Mouse (Mus musculus): ENCODE measurements at regions not wholly inside any gene's neighbourhood (a gene's known extent, or its start where the extent isn't known, plus 50 kb on each side); places are given as distances from the start of the nearest gene placed in this dataset.

DNA sequence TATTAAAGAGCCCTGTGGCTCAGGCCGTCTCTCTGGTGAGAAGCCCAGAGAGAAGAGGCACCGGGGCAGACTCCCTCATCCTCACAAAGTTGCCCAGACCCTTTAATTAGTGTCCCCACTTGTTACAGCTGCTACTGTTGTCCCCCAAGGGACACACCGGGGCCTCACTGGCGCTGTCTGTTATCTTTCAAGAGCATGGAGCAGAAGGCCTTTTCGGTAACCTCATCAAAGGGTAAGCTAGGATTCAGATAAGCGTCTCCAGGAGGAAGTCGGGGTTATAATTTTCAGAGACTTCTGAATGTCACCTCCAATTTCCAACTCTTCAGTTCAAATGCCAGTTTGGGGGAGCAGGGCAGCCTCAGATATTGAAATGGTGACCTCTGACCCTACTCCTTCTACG lies 135.3 kb downstream of the Gm4791 start:
- H3K9ac ChIP-seq = no peak overlapping the region
- no peak overlapping the region for H3K27ac ChIP-seq
- H3K27me3 ChIP-seq = no peaks in the 10 kb centered on the region
- H3K36me3 ChIP-seq = no peaks in the 10 kb centered on the region
- no peak overlapping the region for H3K4me2 ChIP-seq
- WGBS = 56% methylated on average over 8 of the region's 8 CpGs
- H3K9me3 ChIP-seq = no peaks in the 10 kb centered on the region
- 0 out of 2 replicates have a peak, but pooled peaks cover 2% of the 10 kb centered on the region for H3K4me1 ChIP-seq
- no peak overlapping the region for H3K4me3 ChIP-seq
- no peak for ATAC-seq (ENCODE audit: insufficient number of reproducible peaks, insufficient read depth, low FRiP score, low TSS enrichment, low read depth)

DNA sequence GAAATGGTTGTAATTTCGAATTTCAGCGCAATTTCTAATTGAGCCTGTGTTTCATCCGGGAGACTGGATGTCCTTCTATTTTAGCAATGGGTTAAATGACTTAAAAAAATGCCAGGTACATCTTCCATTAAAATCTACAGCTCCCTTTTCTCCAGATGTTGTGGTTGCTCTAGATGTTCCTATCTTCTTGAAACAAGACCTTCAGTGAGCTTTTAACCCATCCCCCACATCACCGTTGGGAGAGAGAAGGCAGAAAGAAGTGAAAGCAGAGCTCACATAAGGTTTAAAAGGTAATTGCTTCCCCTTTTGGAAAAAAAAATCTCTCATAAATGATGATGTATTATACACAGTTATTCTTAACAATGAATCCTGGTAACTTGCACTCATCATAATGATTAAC lies 135.9 kb downstream of the Gm4791 start:
- Histone ChIP-seq H3K9me3 (no peaks in the 10 kb centered on the region), H3K4me2 (no peak overlapping the region), H3K9ac (no peak overlapping the region), H3K36me3 (no peaks in the 10 kb centered on the region), H3K4me3 (no peak overlapping the region), H3K27me3 (no peaks in the 10 kb centered on the region), H3K27ac (no peak overlapping the region), H3K4me1 (0 out of 2 replicates have a peak, but pooled peaks cover 2% of the 10 kb centered on the region)
- ATAC-seq (ENCODE audit: insufficient number of reproducible peaks, insufficient read depth, low FRiP score, low TSS enrichment, low read depth) = no peak
- 54% methylated on average over 4 of the region's 4 CpGs for WGBS

DNA sequence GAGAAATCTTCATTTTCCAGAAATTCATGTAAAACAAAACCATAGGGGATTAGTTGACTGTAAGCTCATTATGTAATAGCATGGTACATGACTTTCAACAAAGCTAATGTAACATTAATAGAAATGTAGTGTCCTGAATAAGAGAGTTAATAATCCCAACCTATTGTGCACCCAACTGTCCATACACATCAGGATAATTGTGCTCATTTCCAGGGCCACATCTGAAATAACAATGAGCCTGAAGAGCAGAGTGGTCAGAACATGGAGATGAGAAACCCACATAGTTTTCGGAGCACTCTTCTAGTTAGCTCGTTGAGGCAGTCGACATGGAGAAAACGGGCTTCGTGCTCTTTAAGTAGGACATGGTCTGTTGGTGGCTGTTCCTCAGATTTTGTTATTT lies 138.1 kb downstream of the Gm4791 start:
- H3K9ac ChIP-seq = no peak overlapping the region
- H3K27ac ChIP-seq = no peak overlapping the region

DNA sequence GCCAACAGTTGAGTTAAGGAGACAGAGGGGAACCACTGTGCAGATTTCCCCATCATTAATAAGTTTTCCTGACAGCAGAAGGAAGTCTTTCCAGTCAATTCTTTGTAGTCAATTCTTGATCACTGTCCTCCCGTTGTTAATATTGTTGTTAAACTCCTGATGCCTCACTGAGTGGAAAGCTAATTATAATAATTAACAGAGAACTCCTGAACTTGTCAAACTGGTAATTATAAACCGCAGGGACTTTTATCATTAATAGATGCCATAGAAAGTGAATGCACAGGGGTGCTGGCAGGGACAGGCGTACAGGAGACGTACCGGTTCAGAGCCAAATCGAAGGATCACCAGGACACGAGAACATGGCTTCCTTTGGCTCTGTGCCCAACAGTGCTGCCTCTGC lies 154.9 kb downstream of the Gm4791 start:
- Histone ChIP-seq H3K9ac (no peak overlapping the region), H3K27ac (no peak overlapping the region), H3K4me1 (no peaks in the 10 kb centered on the region), H3K4me3 (no peak overlapping the region), H3K27me3 (0 out of 2 replicates have a peak, but pooled peaks cover 3% of the 10 kb centered on the region), H3K4me2 (no peak overlapping the region), H3K36me3 (no peaks in the 10 kb centered on the region), H3K9me3 (no peaks in the 10 kb centered on the region)
- WGBS = 89% methylated on average over 7 of the region's 7 CpGs
- no peak for ATAC-seq (ENCODE audit: insufficient number of reproducible peaks, insufficient read depth, low FRiP score, low TSS enrichment, low read depth)

More for the DNA sequence above, 138.1 kb downstream of the Gm4791 start:
- WGBS = 90% methylated on average over 5 of the region's 5 CpGs
- no peak for ATAC-seq (ENCODE audit: insufficient number of reproducible peaks, insufficient read depth, low FRiP score, low TSS enrichment, low read depth)
- H3K36me3 ChIP-seq = no peaks in the 10 kb centered on the region
- H3K27me3 ChIP-seq = no peaks in the 10 kb centered on the region
- no peak overlapping the region for H3K4me3 ChIP-seq
- H3K4me2 ChIP-seq = no peak overlapping the region
- 0 out of 2 replicates have a peak, but pooled peaks cover 2% of the 10 kb centered on the region for H3K4me1 ChIP-seq
- H3K9me3 ChIP-seq = no peaks in the 10 kb centered on the region

DNA sequence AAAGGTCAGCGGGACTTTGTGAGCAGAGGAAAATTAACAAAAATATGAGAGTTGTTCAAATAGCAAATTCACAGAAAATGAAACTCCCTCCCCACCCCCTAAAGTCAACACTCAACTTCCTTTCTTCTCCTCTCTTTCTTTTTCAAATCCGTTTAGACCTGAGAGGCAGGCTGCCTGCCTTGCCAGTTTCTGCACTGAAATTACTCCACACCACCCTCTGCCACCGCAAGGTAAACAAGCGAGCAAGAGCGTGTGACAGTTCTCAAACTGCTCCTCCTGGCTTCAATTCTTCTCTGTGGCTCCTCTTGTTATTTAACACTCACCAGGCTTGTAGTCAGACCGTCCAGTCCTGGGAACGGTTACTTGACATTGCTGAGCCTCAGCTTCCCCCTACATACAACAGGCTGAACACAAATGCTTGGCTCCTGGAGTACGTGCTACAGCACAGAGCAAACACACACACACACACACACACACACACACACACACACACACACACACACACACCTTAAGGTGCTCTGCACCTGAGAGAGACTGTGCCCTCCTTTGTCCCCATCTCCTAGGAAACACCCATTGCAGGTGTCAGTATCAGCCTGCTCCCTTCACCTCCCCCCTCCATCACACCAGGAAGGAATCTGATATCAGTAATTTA lies 167.1 kb downstream of the Gm4791 start:
- H3K4me2 ChIP-seq = no peak overlapping the region
- H3K27me3 ChIP-seq = peaks cover 3% of the 10 kb centered on the region; the same call in 1 of the 2 replicates
- WGBS = 31% methylated on average over 8 of the region's 8 CpGs
- 0 out of 2 replicates have a peak overlapping the region, but pooled peaks have one; percentile 22 for H3K27ac ChIP-seq
- no peaks in the 10 kb centered on the region for H3K36me3 ChIP-seq
- peak; percentile 69; the same call in 1 of the 2 replicates for ATAC-seq (ENCODE audit: insufficient number of reproducible peaks, insufficient read depth, low FRiP score, low TSS enrichment, low read depth)
- no peak overlapping the region for H3K9ac ChIP-seq
- H3K9me3 ChIP-seq = no peaks in the 10 kb centered on the region
- peaks cover 25% of the 10 kb centered on the region for H3K4me1 ChIP-seq
- H3K4me3 ChIP-seq = no peak overlapping the region

DNA sequence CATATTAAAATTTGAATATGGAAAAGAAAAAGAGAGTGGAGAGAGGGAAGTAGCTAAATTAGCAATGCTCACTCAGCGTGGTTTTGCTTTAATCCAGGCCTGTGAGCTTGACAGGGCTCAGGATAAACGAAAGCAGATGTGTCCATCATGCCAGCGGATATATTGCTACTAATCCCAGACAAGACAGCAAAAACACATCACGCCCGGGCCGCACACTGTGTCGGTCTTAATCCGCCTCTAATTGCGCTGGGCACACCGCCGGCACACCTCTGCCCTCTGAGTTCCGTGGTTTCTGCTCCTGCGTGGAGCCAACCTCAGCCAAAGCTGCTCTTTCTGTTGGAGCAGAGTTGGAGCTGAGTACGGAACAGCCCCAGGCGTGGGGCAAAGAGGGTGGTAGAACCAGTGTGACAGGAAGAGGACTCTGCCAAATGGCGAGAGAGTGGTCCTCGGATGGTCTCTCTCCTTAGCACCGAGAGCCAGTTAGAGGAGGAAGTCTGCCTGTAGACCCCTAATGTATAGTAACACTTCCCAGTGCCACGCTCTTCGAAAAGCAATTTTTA lies 169.2 kb downstream of the Gm4791 start:
- Histone ChIP-seq H3K4me1 (peaks cover 25% of the 10 kb centered on the region), H3K9me3 (no peaks in the 10 kb centered on the region), H3K9ac (peak overlapping the region; percentile 57), H3K27me3 (peaks cover 3% of the 10 kb centered on the region; the same call in 1 of the 2 replicates), H3K4me3 (peak overlapping the region; percentile 23), H3K4me2 (peak overlapping the region; percentile 57), H3K36me3 (no peaks in the 10 kb centered on the region), H3K27ac (peak overlapping the region; percentile 68)
- no peak for ATAC-seq (ENCODE audit: insufficient number of reproducible peaks, insufficient read depth, low FRiP score, low TSS enrichment, low read depth)
- WGBS = 22% methylated on average over 20 of the region's 20 CpGs

DNA sequence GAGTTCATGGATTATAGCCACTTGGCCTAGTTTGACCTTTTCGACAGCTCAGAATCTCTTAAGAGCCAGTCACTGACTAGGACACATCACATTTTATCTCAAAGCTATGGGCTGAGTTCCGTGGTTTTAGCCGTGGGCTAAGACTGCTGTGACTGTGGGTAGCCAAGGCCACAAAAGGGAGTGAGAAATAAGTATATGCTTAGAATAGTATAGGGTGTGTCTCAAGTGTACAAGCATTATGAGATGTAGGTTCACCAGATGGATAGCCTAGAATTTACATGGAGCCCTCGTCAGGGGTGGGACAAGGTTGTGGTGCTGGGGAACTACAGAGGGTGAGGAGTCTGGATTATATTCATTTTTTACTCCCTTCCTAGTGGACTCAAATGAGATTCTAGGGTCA lies 177.5 kb downstream of the Gm4791 start:
- Histone ChIP-seq H3K9ac (no peak overlapping the region), H3K36me3 (no peaks in the 10 kb centered on the region), H3K4me2 (no peak overlapping the region), H3K9me3 (no peaks in the 10 kb centered on the region), H3K27me3 (no peaks in the 10 kb centered on the region), H3K4me3 (no peak overlapping the region), H3K4me1 (0 out of 2 replicates have a peak, but pooled peaks cover 8% of the 10 kb centered on the region), H3K27ac (no peak overlapping the region)
- ATAC-seq (ENCODE audit: insufficient number of reproducible peaks, insufficient read depth, low FRiP score, low TSS enrichment, low read depth) = no peak
- 88% methylated on average over 4 of the region's 4 CpGs for WGBS

DNA sequence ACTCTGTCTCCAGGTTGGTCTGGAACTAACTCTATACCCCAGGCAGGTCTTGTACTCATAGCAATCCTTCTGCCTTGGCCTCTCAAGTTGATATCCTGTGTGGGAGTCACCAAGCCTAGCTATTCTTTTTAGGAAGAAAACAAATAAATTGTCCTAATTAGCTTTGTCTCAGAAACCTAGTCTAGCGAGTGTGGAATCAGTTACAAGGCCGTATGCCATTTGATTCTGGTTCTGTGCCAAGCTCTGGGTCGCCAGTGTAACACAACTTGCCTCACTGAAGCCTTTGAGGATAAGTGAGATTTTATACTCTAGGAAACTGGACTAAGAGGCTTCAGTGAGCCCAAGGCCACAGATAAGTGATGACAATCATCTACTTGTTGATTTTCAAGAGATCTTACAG lies 219.6 kb downstream of the Gm4791 start:
- Histone ChIP-seq H3K27ac (no peak overlapping the region), H3K4me3 (no peak overlapping the region), H3K9me3 (no peaks in the 10 kb centered on the region), H3K4me2 (no peak overlapping the region), H3K4me1 (no peaks in the 10 kb centered on the region), H3K27me3 (no peaks in the 10 kb centered on the region; the same call in none of the 2 replicates), H3K9ac (no peak overlapping the region), H3K36me3 (no peaks in the 10 kb centered on the region)
- no peak for ATAC-seq (ENCODE audit: insufficient number of reproducible peaks, insufficient read depth, low FRiP score, low TSS enrichment, low read depth)
- 49% methylated on average over 3 of the region's 3 CpGs for WGBS

DNA sequence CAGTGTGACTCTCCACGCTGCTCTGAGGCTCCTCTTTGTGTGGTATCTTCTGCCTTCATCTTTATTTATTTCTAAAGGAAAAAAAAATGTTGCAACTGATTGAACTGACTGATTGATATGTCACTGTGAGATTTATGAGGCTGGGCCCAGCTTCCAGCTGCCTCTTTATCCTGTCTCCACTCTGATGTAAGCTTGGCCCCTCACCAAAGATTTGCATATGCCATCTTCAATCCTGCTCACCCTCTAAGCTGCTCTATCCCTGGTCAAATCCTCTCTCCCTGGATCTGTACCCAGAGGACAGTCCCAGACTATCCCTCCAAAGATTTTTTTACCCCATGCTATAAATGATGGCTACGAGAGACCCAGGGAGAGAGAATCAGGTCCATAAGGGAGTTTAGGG lies 225.0 kb downstream of the Gm4791 start:
- no peak overlapping the region for H3K4me2 ChIP-seq
- H3K4me1 ChIP-seq = no peaks in the 10 kb centered on the region; the same call in 1 of the 2 replicates
- H3K4me3 ChIP-seq = no peak overlapping the region
- no peaks in the 10 kb centered on the region for H3K36me3 ChIP-seq
- H3K9ac ChIP-seq = no peak overlapping the region
- no peaks in the 10 kb centered on the region for H3K9me3 ChIP-seq
- no peak for ATAC-seq (ENCODE audit: insufficient number of reproducible peaks, insufficient read depth, low FRiP score, low TSS enrichment, low read depth)
- H3K27me3 ChIP-seq = no peaks in the 10 kb centered on the region; the same call in 1 of the 2 replicates
- no peak overlapping the region for H3K27ac ChIP-seq
- WGBS = 77% methylated on average over 2 of the region's 2 CpGs

DNA sequence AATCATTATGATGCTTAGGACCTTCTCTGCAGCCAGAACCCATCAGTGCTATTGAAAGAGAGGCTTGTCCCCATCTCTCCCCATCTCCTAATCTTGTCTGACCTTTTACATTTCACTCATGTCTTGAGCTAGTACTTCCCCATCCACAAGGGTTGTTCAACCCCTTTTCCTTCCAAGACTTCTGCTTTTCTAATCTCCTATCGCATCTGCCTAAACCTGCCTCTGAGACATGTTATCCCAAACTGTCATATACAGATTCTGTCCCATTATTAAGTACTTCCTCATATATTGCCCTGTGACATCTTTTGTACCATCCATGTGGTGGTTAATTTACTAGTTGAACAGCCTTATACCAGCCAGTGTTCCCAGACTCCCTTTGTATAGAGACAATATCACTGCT lies 225.7 kb downstream of the Gm4791 start:
- whole genome bisulfite sequencing = 94% methylated on average over 1 of the region's 1 CpGs
- no peak overlapping the region for H3K4me3 ChIP-seq

DNA sequence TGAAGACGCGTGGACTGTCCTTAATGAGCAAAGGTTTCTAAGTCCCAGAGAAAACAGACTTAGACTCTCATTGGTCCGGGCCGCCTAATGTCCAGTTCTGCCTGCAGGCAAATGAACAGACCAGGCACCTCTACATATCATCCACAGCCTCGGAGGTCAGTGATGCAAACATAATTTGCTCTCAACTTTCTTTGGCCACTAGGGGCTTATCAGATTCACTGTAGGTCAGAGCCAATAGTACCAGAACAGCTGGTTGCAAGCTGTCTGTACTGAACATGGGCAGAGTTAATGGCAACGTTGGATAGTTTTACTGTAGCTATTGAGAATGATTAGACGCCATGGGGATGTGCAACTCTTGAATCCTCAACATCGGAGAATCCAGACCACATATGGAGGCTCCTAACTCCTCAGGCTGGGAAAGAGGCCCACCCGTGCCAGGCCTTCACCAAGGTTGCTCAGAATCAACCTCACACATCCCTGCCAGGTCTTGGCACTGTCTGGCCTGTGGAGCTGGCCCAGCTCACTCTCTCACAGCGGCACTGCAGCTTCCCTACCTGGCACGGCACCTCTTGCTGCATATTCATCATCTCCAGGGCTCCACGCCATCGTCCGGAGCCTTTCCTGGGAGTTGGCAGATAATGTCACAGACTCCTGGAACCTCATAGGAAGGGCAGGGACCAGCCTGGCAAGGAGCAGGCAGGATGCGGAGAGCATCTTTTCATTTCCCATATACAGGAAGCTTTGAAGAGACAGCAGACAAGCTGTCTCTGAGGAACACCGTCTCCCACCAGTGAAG lies 228.1 kb downstream of the Gm4791 start:
- WGBS = 83% methylated on average over 16 of the region's 16 CpGs
- no peak for ATAC-seq (ENCODE audit: insufficient number of reproducible peaks, insufficient read depth, low FRiP score, low TSS enrichment, low read depth)
- no peak overlapping the region for H3K4me2 ChIP-seq
- no peak overlapping the region for H3K9ac ChIP-seq
- no peak overlapping the region for H3K4me3 ChIP-seq
- H3K27me3 ChIP-seq = no peaks in the 10 kb centered on the region; the same call in 1 of the 2 replicates
- no peak overlapping the region for H3K27ac ChIP-seq
- H3K4me1 ChIP-seq = no peaks in the 10 kb centered on the region; the same call in 1 of the 2 replicates
- H3K9me3 ChIP-seq = no peaks in the 10 kb centered on the region
- no peaks in the 10 kb centered on the region for H3K36me3 ChIP-seq

More for the DNA sequence above, 225.7 kb downstream of the Gm4791 start:
- H3K4me2 ChIP-seq = no peak overlapping the region
- H3K9me3 ChIP-seq = no peaks in the 10 kb centered on the region
- no peaks in the 10 kb centered on the region; the same call in 1 of the 2 replicates for H3K4me1 ChIP-seq
- no peak overlapping the region for H3K9ac ChIP-seq
- no peaks in the 10 kb centered on the region for H3K36me3 ChIP-seq
- ATAC-seq (ENCODE audit: insufficient number of reproducible peaks, insufficient read depth, low FRiP score, low TSS enrichment, low read depth) = no peak
- no peak overlapping the region for H3K27ac ChIP-seq
- H3K27me3 ChIP-seq = no peaks in the 10 kb centered on the region; the same call in 1 of the 2 replicates

All from embryonic facial prominence, embryonic 13.5 days (tissue).